Mouse (Mus musculus): Measurements from ENCODE around the gene Sncb. TPM values are rescaled to one million over a fixed set of nuclear protein-coding genes. Genes with fewer than 3 reads are reported as not detected.
"Not testable (repeated sequence)": the region's sequence is repeated elsewhere in the genome, so short reads cannot be mapped to it uniquely, and the experiment has no call there.

Sncb gene
- polyA plus RNA-seq, 1 experiment = 0.41 TPM

DNA sequence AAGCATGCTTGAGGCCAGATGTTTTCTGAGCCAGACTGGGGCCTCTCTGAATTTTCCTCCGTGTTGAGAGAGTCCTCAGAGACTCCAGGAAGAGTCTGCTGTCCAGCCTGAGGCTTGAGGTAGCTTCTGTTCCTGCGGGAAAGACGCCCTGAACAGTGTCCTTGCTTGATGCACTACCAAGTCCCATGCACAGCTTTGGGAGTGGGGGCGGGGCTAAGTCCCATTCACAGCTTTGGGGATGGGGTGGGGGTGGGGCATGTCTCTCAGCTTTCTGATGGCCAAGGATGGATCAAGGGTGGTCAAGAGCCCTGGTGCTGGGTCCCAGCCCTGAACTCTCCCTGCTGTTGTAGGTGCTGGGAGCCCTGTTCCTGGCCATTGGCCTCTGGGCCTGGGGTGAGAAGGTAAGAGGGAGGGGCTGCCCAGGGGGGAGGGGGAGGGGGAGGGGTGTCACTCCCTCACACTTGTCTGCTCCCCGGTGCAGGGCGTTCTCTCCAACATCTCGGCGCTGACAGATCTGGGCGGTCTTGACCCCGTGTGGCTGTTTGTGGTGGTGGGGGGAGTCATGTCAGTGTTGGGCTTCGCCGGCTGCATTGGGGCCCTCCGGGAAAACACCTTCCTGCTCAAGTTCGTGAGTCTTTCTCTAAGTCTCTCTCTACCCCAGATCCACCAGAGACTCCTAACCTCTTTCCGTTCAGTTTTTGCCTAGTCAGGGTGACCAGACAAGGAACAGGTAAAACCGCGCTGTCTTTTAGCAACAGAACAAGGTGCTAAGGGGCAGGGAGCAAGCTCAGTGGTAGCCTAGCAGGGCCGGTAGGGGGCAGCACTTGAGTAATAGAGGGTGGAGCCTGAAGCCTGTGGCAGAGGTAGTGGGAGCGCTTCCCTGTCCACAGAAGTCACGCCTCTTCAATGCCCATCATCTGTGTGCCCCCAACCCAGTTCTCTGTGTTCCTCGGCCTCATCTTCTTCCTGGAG, 26.1 kb upstream of the Sncb start:
- Histone ChIP-seq H3K27ac (ENCODE audit: insufficient read depth, low read depth, low read length) (no peak overlapping the region), H3K4me3 (ENCODE audit: insufficient read depth, low read depth, low read length) (no peak overlapping the region), H3K4me1 (ENCODE audit: control insufficient read depth, insufficient read depth, low read length) (peaks cover 5% of the 10 kb centered on the region; the same call in 1 of the 2 replicates), H3K27me3 (replicated peaks; ENCODE audit: control insufficient read depth, insufficient read depth, low read length) (no peaks in the 10 kb centered on the region), H3K36me3 (ENCODE audit: control insufficient read depth, insufficient read depth, low read length) (no peaks in the 10 kb centered on the region)
- TF ChIP-seq POLR2A (IDR thresholded peaks at IDR 0.05; ENCODE audit: low read depth, low read length) (no peak), CTCF (conservative IDR thresholded peaks at IDR 0.05; ENCODE audit: insufficient read depth, insufficient read length, low read depth, low read length) (0 out of 2 replicates have a peak, but pooled peaks have one; percentile 25)
- DNase-seq = no peak
- 38% methylated on average over 21 of the region's 21 CpGs for WGBS

DNA sequence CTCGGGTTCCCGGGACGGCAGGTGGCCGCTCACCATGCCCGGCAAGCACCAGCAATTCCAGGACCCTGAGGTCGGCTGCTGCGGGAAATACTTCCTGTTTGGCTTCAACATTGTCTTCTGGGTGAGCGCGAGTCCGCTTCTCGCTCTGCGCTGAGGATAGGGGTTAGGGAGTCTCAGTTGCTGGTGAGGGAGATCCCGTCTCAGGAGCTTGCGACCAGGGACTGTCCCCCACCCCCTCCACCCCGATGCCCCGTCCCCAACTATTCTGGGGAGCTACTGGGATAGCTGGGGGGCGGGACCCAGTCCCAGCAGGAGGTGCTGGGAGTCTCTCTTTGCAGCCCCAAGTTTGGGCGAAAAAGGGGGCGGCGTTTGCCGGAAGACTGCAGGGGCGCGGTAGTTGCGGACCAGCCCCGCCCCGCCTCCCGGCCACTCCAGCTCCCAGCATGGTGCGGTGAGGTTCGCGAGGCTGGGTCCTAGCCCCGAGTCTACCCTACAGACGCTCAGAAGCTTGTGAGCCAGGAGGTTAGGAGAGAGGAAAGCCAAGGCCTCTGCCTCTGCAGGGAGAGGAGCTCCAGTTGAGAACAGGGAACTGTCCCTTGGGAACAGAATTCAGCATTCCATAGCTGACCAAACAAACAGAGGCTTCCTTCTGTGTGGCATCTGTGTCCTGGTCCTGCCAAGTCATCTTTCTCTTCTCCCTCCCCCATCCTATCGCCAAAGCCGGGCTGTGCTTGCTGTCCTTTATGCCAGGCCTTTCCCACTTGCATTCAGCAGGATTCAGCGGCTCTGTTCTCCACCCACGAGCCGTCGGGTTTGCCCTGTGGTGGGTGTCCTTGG, 23.4 kb upstream of the Sncb start:
- peak overlapping the region; percentile 60 for H3K4me3 ChIP-seq (ENCODE audit: insufficient read depth, low read depth, low read length)
- no peak for TF ChIP-seq CTCF (conservative IDR thresholded peaks at IDR 0.05; ENCODE audit: insufficient read depth, insufficient read length, low read depth, low read length)
- TF ChIP-seq POLR2A (IDR thresholded peaks at IDR 0.05; ENCODE audit: low read depth, low read length) = no peak
- peaks cover 5% of the 10 kb centered on the region; the same call in 1 of the 2 replicates for H3K4me1 ChIP-seq (ENCODE audit: control insufficient read depth, insufficient read depth, low read length)
- no peaks in the 10 kb centered on the region for H3K36me3 ChIP-seq (ENCODE audit: control insufficient read depth, insufficient read depth, low read length)
- peak; percentile 45 for DNase-seq
- no peaks in the 10 kb centered on the region for H3K27me3 ChIP-seq (replicated peaks; ENCODE audit: control insufficient read depth, insufficient read depth, low read length)
- WGBS = 2% methylated on average over 38 of the region's 38 CpGs
- H3K27ac ChIP-seq (ENCODE audit: insufficient read depth, low read depth, low read length) = no peak overlapping the region

DNA sequence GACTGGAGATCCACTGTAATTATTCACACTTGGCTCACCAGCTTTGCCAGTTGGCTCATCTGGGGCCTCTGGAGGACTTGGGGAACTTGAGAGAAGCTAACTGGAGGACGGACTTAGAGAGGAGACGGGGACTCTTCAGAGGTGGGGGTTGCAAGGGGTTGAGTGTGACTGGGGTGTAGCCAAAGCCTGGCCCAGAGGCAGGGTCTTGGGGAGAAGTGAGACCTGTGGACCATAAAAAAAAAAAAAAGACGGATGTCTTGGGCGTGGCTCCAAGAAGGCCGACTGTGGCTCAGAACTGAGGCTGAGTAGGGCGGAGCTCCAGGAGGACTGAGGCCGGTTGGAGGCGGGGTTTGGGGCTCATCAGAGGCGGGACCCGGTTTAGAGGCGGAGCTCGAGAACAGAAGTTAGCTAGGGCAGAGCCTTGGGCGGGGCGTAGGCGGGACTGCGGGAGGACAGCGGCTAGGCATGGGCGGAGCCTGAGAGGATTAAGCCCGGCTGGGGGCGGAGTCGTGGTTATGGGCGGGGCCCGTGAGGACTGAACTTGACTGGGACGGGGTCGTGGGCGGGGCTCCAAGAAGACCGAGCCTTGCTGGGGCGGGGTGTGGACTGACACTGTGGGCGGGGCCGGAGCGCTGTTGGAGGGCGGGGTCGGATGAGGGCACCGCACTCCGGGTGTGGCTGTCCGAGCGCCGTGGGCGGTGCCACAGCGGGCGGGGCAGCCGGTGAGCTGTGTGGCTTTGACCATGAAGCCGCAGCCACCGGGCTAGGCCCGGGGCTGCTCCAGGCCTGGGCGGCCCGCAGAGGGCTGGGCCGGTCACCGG, 22.6 kb upstream of the Sncb start, which contains the start of gene Tspan17:
Gene Tspan17, plus strand, starts transcription at position 638 of the 821 bp plus-strand sequence.
- no peaks in the 10 kb centered on the region for H3K27me3 ChIP-seq (replicated peaks; ENCODE audit: control insufficient read depth, insufficient read depth, low read length)
- peak within 1 kb of the TSS; percentile 60 for H3K4me3 ChIP-seq (ENCODE audit: insufficient read depth, low read depth, low read length)
- no peaks in the 10 kb centered on the region for H3K36me3 ChIP-seq (ENCODE audit: control insufficient read depth, insufficient read depth, low read length)
- no peak within 1 kb of the TSS for H3K27ac ChIP-seq (ENCODE audit: insufficient read depth, low read depth, low read length)
- WGBS = 2% methylated on average over 49 of the region's 49 CpGs
- TF ChIP-seq CTCF (conservative IDR thresholded peaks at IDR 0.05; ENCODE audit: insufficient read depth, insufficient read length, low read depth, low read length) (no peak), POLR2A (IDR thresholded peaks at IDR 0.05; ENCODE audit: low read depth, low read length) (no peak)
- H3K4me1 ChIP-seq (ENCODE audit: control insufficient read depth, insufficient read depth, low read length) = peaks cover 5% of the 10 kb centered on the region; the same call in 1 of the 2 replicates
- DNase-seq = peak; percentile 98

DNA sequence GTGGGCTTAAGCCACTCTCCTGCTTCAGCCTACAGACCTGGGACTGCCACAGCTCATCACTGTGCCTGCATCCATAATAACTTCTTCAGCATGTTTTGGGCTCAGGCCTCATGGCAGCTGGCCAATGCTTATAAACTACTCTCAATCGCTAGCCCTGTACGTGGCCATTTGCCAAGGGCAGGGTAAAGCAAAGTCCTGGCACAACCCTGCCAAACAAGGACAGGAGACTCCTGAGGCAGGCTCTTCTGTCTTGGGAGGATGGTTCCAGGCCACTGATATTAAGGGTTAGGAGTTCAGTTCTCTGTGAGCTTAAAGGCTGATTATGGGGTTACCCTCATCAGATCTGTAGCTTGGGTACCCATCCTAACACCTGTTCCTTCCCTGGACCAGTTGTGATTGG, 21.2 kb upstream of the Sncb start:
- WGBS = 13% methylated on average over 2 of the region's 2 CpGs
- H3K36me3 ChIP-seq (ENCODE audit: control insufficient read depth, insufficient read depth, low read length); H3K27me3 ChIP-seq (replicated peaks; ENCODE audit: control insufficient read depth, insufficient read depth, low read length); H3K4me3 ChIP-seq (ENCODE audit: insufficient read depth, low read depth, low read length); H3K27ac ChIP-seq (ENCODE audit: insufficient read depth, low read depth, low read length); H3K4me1 ChIP-seq (ENCODE audit: control insufficient read depth, insufficient read depth, low read length): not testable (repeated sequence)
- peak; percentile 73 for DNase-seq

DNA sequence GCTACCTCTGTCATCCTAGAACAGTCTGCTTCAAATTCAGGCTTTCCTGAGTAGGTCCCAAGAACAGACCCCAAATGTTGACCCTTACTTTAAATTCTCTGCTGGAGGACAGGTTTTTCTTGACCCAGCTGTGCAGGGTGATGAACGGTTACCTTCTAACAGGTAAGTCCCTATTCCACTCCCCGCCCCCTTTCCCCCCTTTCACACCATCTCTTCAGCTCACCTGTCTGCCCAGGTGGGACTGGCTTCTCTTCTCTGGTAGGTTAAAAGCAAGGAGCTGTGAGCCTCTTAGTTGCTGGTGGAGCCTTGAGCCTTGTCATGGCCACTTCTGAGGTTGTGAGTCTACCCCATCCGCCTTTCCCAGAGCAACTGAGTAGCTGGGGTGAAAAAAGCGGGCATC, 17.3 kb upstream of the Sncb start, which contains the start of gene Eif4e1b:
Gene Eif4e1b, plus strand, starts transcription at position 301 of the 400 bp plus-strand sequence.
- TF ChIP-seq CTCF (conservative IDR thresholded peaks at IDR 0.05; ENCODE audit: insufficient read depth, insufficient read length, low read depth, low read length) (no peak), POLR2A (IDR thresholded peaks at IDR 0.05; ENCODE audit: low read depth, low read length) (no peak)
- WGBS = 86% methylated on average over 4 of the region's 4 CpGs
- Histone ChIP-seq H3K4me1 (ENCODE audit: control insufficient read depth, insufficient read depth, low read length) (no peaks in the 10 kb centered on the region), H3K4me3 (ENCODE audit: insufficient read depth, low read depth, low read length) (no peak within 1 kb of the TSS), H3K27me3 (replicated peaks; ENCODE audit: control insufficient read depth, insufficient read depth, low read length) (no peaks in the 10 kb centered on the region), H3K36me3 (ENCODE audit: control insufficient read depth, insufficient read depth, low read length) (no peaks in the 10 kb centered on the region), H3K27ac (ENCODE audit: insufficient read depth, low read depth, low read length) (no peak within 1 kb of the TSS)
- DNase-seq = no peak

DNA sequence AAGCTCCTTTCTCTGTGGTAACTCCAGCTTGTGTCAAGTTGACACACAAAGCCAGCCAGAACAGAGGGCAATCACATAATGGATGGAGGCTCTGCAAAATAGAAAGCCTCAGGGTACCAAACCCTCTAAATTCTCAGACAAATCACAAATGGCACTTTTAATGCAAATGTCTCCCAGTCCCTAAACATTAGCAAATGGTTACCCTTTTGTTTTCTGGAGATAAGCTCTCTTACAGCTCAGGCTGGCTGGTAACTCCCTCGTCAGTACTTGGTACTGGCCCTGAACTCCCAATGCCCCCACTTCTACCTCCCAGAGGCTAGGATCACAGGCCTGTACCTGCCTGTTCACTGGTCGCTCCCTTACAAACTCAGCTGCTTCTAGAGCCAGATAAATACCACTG, 16.8 kb upstream of the Sncb start:
- WGBS = 63% methylated on average over 2 of the region's 2 CpGs
- H3K27ac ChIP-seq (ENCODE audit: insufficient read depth, low read depth, low read length) = no peak overlapping the region
- DNase-seq = no peak

More for the DNA sequence above, 16.8 kb upstream of the Sncb start:
- Histone ChIP-seq H3K4me3 (ENCODE audit: insufficient read depth, low read depth, low read length) (no peak overlapping the region), H3K27me3 (replicated peaks; ENCODE audit: control insufficient read depth, insufficient read depth, low read length) (no peaks in the 10 kb centered on the region), H3K36me3 (ENCODE audit: control insufficient read depth, insufficient read depth, low read length) (no peaks in the 10 kb centered on the region), H3K4me1 (ENCODE audit: control insufficient read depth, insufficient read depth, low read length) (no peaks in the 10 kb centered on the region)
- TF ChIP-seq POLR2A (IDR thresholded peaks at IDR 0.05; ENCODE audit: low read depth, low read length) (no peak), CTCF (conservative IDR thresholded peaks at IDR 0.05; ENCODE audit: insufficient read depth, insufficient read length, low read depth, low read length) (no peak)

Data from kidney, adult 2 months (tissue).